Mouse (Mus musculus): ENCODE results near the gene Rarres2. TPM values are rescaled to one million over a fixed set of nuclear protein-coding genes. Genes with fewer than 3 reads are reported as not detected.
"Not testable (repeated sequence)": the region's sequence is repeated elsewhere in the genome, so short reads cannot be mapped to it uniquely, and the experiment has no call there.

The Rarres2 gene
- polyA plus RNA-seq, 1 experiment from 2014 or later: 154 TPM

GRCm38 (mm10) chr6:48527901-48528300, 44.7 kb downstream of the Rarres2 start:
- TF ChIP-seq CTCF (IDR thresholded peaks at IDR 0.05; ENCODE audit: low read depth): no peak
- Histone ChIP-seq H3K36me3 (ENCODE audit: control insufficient read depth, insufficient read depth) (peaks cover 14% of the 10 kb centered on the region), H3K9ac (ENCODE audit: low read depth, low read length) (no peak overlapping the region), H3K4me2 (replicated peaks; ENCODE audit: low read depth) (no peak overlapping the region), H3K9me3 (ENCODE audit: control insufficient read depth) (no peaks in the 10 kb centered on the region), H3K4me3 (ENCODE audit: low read depth, low read length) (no peak overlapping the region), H3K4me1 (replicated peaks; ENCODE audit: control insufficient read depth, insufficient read depth, low read length) (no peaks in the 10 kb centered on the region), H3K27ac (ENCODE audit: low read depth, low read length) (no peak overlapping the region), H3K27me3 (replicated peaks; ENCODE audit: control insufficient read depth, insufficient read depth, low read length) (no peaks in the 10 kb centered on the region)
- ATAC-seq: no peak
- WGBS: 77% methylated on average over 9 of the region's 9 CpGs

- not testable (repeated sequence) for H3K27me3 ChIP-seq (replicated peaks; ENCODE audit: control insufficient read depth, insufficient read depth, low read length)
- over 99% methylated on average over 12 of the region's 16 CpGs for WGBS
Observed at GRCm38 (mm10) chr6:48524882-48525281, 47.7 kb downstream of the Rarres2 start.

More at GRCm38 (mm10) chr6:48524882-48525281, 47.7 kb downstream of the Rarres2 start:
- peaks cover 16% of the 10 kb centered on the region for H3K36me3 ChIP-seq (ENCODE audit: control insufficient read depth, insufficient read depth)
- H3K4me2 ChIP-seq (replicated peaks; ENCODE audit: low read depth); H3K4me3 ChIP-seq (ENCODE audit: low read depth, low read length); H3K4me1 ChIP-seq (replicated peaks; ENCODE audit: control insufficient read depth, insufficient read depth, low read length); ATAC-seq; H3K27ac ChIP-seq (ENCODE audit: low read depth, low read length); H3K9me3 ChIP-seq (ENCODE audit: control insufficient read depth); H3K9ac ChIP-seq (ENCODE audit: low read depth, low read length): not testable (repeated sequence)

Other genes starting within 250 kb of the Rarres2 start
- gene Krba1, start 177.2 kb downstream of the Rarres2 start, polyA plus RNA-seq (2015; fragmentation: Nextera tagmentation; extraction: Ambion mirVana): 20.0 and 20.1 TPM in 2 replicates
- gene Zfp467, start 127.0 kb downstream of the Rarres2 start, polyA plus RNA-seq (2015; fragmentation: Nextera tagmentation; extraction: Ambion mirVana): 18.9 and 19.3 TPM in 2 replicates
- gene Sspo, start 124.6 kb downstream of the Rarres2 start, polyA plus RNA-seq (2015; fragmentation: Nextera tagmentation; extraction: Ambion mirVana): 0.61 and 0.74 TPM in 2 replicates
- gene Atp6v0e2, start 35.2 kb downstream of the Rarres2 start, polyA plus RNA-seq (2015; fragmentation: Nextera tagmentation; extraction: Ambion mirVana): 23.7 and 23.8 TPM in 2 replicates
- gene Lrrc61, start 18.0 kb downstream of the Rarres2 start, polyA plus RNA-seq (2015; fragmentation: Nextera tagmentation; extraction: Ambion mirVana): 7.6 and 9.5 TPM in 2 replicates
- not detected in 2 replicates for gene Gm45021, start 16.8 kb upstream of the Rarres2 start, polyA plus RNA-seq (2015; fragmentation: Nextera tagmentation; extraction: Ambion mirVana)
- 11.3 and 12.0 TPM in 2 replicates for gene Repin1, start 21.1 kb upstream of the Rarres2 start, polyA plus RNA-seq (2015; fragmentation: Nextera tagmentation; extraction: Ambion mirVana)
- not detected in 2 replicates for gene Gm44965, start 21.2 kb upstream of the Rarres2 start, polyA plus RNA-seq (2015; fragmentation: Nextera tagmentation; extraction: Ambion mirVana)
- 2.2 TPM in 2 replicates for gene Zfp775, start 29.3 kb upstream of the Rarres2 start, polyA plus RNA-seq (2015; fragmentation: Nextera tagmentation; extraction: Ambion mirVana)
- gene AI854703, start 54.0 kb upstream of the Rarres2 start, polyA plus RNA-seq (2015; fragmentation: Nextera tagmentation; extraction: Ambion mirVana): 0.55 and 0.63 TPM in 2 replicates
- 1.1 and 1.2 TPM in 2 replicates for gene Gimap8, start 74.4 kb upstream of the Rarres2 start, polyA plus RNA-seq (2015; fragmentation: Nextera tagmentation; extraction: Ambion mirVana)
- 9.9 and 10.2 TPM in 2 replicates for gene Gimap9, start 103.3 kb upstream of the Rarres2 start, polyA plus RNA-seq (2015; fragmentation: Nextera tagmentation; extraction: Ambion mirVana)
- 9.6 and 11.3 TPM in 2 replicates for gene Gimap4, start 111.8 kb upstream of the Rarres2 start, polyA plus RNA-seq (2015; fragmentation: Nextera tagmentation; extraction: Ambion mirVana)
- 13.6 and 15.8 TPM in 2 replicates for gene Gimap6, start 135.4 kb upstream of the Rarres2 start, polyA plus RNA-seq (2015; fragmentation: Nextera tagmentation; extraction: Ambion mirVana)
- 1.3 and 2.3 TPM in 2 replicates for gene Gm28053, start 145.8 kb upstream of the Rarres2 start, polyA plus RNA-seq (2015; fragmentation: Nextera tagmentation; extraction: Ambion mirVana)
- 0.09 and 0.16 TPM in 2 replicates for gene Gimap7, start 145.8 kb upstream of the Rarres2 start, polyA plus RNA-seq (2015; fragmentation: Nextera tagmentation; extraction: Ambion mirVana)
- 15.2 and 17.8 TPM in 2 replicates for gene Gimap1, start 166.3 kb upstream of the Rarres2 start, polyA plus RNA-seq (2015; fragmentation: Nextera tagmentation; extraction: Ambion mirVana)
- gene Gimap5, start 173.4 kb upstream of the Rarres2 start, polyA plus RNA-seq (2015; fragmentation: Nextera tagmentation; extraction: Ambion mirVana): 8.4 and 10.6 TPM in 2 replicates
- gene Gimap3, start 198.1 kb upstream of the Rarres2 start, polyA plus RNA-seq (2015; fragmentation: Nextera tagmentation; extraction: Ambion mirVana): 0.58 and 0.64 TPM in 2 replicates

All from intestine, postnatal 0 days (tissue).